Mouse (Mus musculus) c-Kit-positive CD71-positive TER-119-negative erythroid progenitor cells, embryonic 14.5 days (primary cell): ENCODE measurements around the gene Clgn.

Experiments
- DNase-seq: peaks from one replicate; pipeline ENCODE4 v3.0.0-alpha.2; 2013; ENCODE audit warnings: low read depth

Gene Clgn

GRCm38 (mm10) chr8:83389316-83390005 lies at the start of gene Clgn:
Clgn (plus strand) TSS chr8:83389867.
- no peak for DNase-seq

DNA sequence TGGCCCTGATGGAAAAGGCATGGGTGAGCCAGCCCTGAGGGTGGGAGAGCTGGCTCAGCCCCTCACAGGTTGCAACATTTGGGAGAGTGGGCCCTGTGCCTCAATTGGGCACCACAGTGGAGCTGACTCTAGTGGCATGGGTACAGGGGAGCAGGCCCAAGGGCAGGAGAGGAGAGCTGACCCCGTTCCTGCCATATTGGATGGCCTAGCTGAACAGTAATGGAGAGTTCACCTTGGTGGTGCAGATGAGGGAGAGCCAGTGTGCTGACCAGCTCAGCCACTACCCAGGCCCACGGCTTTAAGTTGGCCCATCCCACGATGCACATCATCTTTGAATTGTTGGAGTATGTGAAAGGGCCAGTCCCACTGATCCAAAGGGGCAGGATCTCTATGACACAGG lies 47.6 kb upstream of the Clgn start:
- no peak for DNase-seq

GRCm38 (mm10) chr8:83342693-83343092 lies 47.0 kb upstream of the Clgn start:
- DNase-seq = peak; percentile 9

DNA sequence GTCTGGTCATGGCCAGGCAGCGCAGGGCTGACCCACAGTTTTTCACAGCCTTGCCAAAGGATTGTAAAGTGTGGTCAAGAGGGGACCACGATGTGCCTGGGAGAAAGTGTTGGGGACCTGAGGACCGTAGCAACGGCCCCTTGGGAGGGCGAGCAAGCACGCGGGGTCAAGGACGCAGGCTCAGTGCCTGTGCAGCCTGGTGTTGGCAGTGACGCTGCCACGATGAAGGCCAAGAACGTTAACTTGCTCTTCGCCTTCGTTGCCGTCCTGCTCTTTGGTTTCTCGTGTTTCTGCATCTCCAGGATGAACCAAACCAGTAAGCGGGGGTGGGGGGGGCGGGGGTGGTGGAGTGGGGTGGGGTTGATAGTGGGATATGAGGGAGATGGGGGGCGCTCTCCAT lies 41.4 kb upstream of the Clgn start, which contains the start of gene Mgat4d:
Gene Mgat4d (plus strand): TSS at position 209 of the 400 bp plus-strand sequence.
- no peak for DNase-seq

DNA sequence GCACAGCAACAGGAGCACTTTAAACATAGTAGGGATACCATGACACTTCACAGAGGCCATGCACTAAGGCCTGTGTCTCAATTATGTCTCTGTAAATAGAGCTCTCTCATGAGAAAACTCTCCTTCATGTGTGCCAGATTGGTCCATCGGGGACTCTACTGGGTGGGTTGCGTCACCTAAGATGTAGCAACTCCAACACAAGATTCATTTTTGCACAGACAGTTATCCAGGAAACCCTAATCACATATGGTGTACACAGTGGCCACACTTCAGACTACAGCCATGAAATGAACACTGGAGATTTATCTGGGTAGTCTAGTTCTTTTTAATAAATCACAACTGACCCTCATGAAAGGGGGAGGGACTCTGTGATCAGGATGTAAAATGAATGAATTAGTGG lies 38.4 kb upstream of the Clgn start:
- no peak for DNase-seq

GRCm38 (mm10) chr8:83363156-83363769 lies 26.4 kb upstream of the Clgn start:
- DNase-seq = no peak

- DNase-seq = no peak
Measured at GRCm38 (mm10) chr8:83377231-83377630, 12.4 kb upstream of the Clgn start.

- no peak for DNase-seq
Measured at GRCm38 (mm10) chr8:83380141-83380540, 9.5 kb upstream of the Clgn start.

DNA sequence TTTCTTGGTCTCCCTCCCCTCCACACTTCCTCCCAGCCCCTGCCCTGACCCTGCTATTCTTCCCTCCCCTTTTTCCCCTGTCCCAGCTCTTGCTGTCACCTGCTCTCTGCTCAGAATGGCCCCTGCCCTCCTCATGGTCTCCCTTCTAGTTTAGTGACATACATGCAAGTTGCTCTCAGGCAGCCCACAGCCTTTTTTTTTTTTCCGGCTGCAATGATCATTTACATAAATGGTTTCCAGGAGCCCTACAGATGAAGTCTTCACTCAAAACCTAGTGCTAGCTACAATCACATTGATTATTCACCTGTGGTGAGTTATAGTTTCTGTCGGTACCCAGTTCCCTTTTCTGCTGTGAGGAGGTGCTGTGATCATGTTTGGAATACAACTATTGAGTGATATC lies 8.7 kb upstream of the Clgn start:
- DNase-seq = no peak

DNA sequence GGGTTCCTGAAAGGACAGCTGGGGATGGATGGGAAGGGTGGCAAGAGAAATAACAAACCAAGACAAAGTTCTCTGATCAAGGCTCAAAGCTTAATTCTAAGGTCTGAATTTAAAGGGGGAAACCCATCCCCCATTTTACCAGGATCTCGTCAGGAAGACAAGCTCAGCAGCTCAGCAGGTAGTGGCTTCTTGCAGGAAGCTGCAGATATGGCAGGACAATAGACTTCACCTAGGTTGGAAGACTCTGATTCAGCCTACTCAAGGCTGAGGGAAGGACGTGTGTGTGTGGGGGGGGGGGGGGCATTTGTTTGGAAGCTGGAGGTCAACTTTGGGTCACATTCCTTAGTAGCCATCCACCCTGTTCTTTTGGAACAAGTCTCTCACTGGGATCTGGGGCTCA lies 6.8 kb upstream of the Clgn start:
- no peak for DNase-seq

DNA sequence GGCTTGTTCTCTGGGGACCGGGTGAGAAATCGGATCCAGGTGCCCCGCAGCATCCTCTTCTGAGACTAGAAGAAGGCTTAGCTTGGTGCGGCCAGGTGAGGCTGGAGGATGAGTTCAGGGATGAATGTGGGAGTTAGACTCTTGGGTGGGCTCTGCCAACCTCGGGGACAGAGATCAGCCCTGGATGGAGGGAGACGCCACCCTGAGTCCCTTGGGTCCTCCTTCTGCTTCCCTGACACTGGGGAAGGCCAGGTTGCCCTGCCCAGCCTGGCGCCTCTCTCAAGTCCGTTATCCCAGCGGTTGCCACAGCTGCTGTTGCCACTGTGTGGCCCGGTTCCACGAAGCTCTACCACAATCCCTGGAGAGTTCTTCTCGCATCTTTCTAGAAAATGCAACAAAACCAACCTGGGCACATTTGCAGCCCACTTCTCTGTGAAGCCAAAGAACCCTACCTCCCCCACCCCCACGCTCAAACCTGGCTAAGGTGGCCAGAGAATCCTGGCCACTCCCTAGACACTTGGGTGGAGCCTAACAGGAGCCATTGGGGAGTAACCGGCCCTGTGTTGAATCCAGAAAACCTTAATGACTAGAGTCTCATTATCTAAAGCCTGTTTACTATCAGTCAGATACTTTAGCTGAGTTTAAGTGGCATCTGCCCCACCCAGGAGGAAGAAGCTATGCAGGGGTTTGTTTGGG lies 487 bp downstream of the Clgn start:
- DNase-seq = no peak

DNA sequence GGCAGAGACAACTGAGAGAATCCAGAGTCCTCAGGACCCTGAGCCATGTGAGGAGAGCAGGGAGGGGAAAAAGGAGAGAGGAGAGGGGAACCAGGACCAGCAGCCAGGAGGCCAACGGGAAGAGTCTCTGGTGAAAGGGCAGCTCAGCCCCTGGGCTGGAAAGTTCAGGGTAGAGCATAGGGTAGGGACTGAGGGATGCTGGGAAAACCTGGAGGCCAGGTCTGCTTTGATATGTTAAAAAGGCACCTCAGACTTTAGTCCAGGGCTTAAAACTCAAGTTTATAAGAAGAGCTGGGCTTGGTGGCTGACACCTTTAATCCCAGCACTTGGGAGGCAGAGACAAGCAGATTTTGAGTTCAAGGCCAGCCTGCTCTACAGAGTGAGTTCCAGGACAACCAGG lies 2.9 kb downstream of the Clgn start:
- DNase-seq = no peak

DNA sequence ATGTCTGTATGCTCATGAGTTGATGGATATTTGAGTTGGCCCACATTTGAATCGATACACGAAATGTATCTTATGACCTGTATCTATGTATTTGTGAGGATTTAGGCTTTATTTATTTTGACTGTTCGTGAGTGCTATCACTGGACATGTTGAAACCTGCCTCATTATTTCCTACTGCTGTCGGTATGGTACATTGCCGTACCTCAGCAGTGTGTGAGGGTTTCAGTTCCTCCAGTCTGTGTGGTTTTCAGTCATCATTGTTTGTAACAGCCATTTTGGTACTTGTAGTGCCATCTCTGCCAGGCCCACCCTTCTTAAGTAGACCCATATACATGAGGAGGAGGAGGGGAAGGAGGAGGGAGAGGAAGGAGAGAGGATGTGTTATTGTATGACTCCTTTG lies 4.7 kb downstream of the Clgn start:
- no peak for DNase-seq

- DNase-seq = no peak
Measured at GRCm38 (mm10) chr8:83396680-83397079, 7.0 kb downstream of the Clgn start.

GRCm38 (mm10) chr8:83397726-83398125 lies 8.1 kb downstream of the Clgn start:
- no peak for DNase-seq

- no peak for DNase-seq
Measured at GRCm38 (mm10) chr8:83405548-83405947, 15.9 kb downstream of the Clgn start.

DNA sequence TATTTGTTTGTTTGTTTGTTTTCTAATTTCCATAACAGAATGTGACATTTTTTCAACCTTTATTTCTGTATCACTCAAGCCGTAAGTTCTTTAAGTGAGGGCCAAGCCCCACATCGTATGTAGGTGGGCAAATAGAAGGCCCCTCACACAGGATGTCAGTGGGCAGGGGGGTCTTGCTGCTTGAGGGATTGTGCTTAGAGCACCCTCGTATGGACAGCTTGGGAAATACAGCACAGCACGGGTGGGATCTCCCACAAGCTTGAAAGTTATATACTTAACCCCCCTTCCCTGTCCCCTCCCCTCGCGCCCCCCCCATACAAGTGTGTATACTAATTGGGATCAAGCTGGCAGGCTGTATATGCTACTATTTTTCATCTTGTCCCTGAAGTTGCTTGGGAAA lies 17.2 kb downstream of the Clgn start:
- DNase-seq = peak; percentile 59

DNA sequence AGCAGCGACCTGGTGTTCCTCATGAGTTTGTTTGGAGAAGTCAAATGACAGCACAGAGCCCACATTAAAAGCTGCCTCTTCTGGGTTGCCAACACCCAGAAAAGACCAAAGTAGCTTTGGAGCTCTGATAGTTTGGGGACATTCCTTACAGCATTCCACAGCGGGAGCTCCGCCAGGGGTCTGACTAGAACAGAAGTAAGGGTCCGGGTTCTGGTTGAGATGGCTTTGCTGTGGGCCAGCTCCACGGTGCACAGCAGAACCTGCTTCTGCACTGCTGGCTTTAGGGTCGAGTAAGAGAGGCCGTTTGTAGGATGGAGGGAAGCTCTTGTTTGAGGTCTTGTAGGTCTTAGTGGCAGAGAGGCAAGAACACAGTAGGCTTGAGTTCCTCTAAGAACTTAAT lies 18.8 kb downstream of the Clgn start:
- no peak for DNase-seq

DNA sequence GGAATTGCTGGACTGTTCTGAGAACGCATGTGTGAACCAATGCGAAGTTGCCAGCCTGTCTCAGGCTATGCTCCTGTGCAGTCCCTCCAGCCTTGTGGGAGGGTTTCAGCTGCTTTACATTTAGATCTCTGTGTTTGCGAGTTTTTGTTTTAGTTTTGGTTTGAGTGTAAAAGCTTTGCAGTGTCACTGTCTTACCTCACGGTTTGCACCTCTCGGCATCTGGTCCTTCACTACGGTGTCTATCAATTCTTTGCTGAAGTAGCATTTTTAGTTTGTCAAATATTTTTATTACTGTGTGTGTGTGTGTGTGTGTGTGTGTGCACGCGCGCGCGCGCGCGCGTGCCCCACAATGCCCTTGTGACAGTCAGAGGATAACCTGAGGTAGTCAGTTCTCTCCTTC lies 27.2 kb downstream of the Clgn start:
- DNase-seq = no peak

DNA sequence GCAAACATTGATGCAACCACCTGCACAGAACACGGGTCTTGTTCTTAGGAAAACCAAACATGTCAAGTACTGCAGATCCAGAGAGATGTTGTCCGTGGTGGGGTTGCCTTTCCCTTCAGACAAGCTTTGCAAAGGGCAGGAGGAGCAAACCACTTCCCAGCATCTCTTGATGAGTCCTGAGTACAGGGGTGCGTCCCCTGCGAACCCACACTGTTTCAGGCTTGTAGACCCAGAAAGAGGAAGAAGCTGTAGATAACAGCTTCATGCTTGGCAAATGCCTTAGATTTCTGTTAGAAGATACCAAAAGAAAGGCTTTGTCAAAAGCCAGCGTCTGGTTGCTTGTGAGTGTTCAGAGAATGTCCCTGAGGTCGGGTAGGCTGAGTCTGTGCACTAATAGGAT lies 28.3 kb downstream of the Clgn start:
- no peak for DNase-seq

DNA sequence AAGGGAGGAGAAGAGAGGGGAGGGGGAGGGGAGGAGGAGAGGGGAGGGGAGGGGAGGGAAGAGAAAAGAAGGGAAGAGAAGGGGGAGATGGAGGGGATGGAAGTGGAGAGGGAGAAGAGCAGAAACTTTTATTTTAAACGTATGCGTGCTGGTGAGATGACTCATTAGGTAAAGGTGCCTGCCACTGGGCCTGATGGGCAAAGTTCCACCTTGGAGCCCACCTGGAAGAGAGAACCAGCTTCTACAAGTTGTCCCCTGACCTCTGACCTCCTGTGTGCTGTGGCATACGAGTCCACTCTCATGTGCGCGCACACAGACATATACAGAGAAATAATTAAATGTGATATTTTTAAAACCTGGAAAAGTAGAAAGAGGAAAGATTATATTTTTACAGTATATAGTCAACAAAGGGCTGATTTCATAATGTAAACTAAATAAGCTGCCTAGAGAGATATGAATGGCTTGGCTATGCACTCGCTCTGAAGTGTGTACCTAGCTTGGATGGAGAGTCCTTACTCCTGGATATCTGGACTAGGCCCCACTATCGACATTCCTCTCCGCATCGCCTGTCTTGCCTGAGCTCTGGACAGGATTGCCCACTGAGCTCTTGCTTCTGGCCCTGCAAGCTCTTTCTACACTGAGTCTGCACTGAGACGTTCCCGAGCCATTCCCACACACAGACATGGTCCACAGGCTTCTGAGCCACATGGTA lies 29.3 kb downstream of the Clgn start:
- no peak for DNase-seq

DNA sequence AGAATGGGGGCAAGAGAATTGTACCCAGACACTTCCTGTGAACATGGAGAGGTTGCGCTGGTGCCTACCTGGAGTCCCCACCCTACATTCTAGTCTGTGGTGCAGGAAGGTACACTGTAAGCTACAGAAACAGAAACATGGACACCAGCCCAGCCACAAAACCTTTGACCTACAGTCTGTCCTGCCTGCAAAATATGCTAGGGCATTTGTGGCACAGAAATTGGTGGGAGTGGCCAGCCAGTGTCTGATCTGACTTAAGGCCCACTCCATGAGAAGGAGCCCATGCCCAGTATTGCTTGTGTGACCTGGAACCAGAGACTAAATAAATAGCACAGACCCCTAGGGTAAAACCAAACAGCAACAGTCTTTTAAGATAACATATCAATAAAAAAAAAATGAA lies 31.7 kb downstream of the Clgn start:
- no peak for DNase-seq
